Mouse (Mus musculus): ENCODE data around the gene Gfi1b. TPM values are rescaled to one million over a fixed set of nuclear protein-coding genes. Genes with fewer than 3 reads are reported as not detected.

The Gfi1b gene
- polyA plus RNA-seq, 1 experiment from 2014 or later = not detected

DNA sequence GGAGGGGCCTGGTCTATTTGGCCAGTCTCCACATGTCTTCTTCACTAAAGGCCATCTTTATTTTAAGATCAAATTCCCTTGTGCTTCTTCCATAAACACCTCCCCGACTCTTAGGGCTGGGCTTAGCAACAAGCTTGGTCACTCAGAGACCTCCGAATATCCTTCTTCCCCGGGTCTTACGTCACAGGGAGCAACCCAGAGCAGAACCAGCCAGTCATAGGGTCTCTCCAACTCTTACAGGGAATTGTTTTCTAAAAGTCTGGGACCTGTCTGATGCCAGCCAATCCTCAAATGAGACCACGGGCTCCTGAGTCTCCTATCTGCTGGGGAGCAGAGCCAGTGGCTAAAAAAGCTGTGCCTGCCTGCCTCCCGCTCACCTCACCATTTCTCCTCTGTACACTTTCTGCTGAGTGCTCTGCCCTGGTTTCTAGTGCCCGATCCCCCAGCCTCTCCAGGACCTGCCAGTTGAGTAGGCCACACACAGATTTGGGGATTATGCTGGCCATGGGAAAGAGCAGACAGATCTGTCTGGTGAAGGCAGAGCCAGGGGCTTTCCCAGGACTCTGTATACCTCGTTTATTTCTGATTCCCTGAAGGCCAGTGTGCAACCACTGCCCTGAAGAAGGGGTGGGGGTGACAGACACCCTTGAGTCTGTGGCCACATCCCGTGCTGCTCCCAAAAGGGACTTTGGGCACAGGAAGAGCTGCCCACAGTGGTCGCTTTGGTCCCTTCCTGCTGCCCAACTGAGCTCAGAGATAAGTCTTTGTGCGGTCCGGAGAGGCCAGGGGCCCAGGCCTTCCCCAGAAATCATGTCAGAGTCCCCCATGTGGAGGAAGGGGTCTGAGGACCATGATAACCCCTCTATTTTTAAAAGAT lies 22.9 kb downstream of the Gfi1b start:
- no peak overlapping the region for H3K4me3 ChIP-seq (ENCODE audit: low read depth, low read length)
- 70% methylated on average over 12 of the region's 12 CpGs for WGBS
- H3K4me1 ChIP-seq (ENCODE audit: control insufficient read depth, insufficient read depth, low read length) = no peaks in the 10 kb centered on the region
- no peak overlapping the region for H3K4me2 ChIP-seq (ENCODE audit: low read length)
- DNase-seq (ENCODE audit: low spot score) (no peak), ATAC-seq (no peak)
- no peak overlapping the region for H3K27ac ChIP-seq (ENCODE audit: low read depth, low read length)
- no peaks in the 10 kb centered on the region for H3K27me3 ChIP-seq (replicated peaks; ENCODE audit: control insufficient read depth, insufficient read depth, low read length)
- no peak overlapping the region for H3K9ac ChIP-seq (ENCODE audit: low read length)
- H3K36me3 ChIP-seq (ENCODE audit: control insufficient read depth, insufficient read depth, low read length) = no peaks in the 10 kb centered on the region
- H3K9me3 ChIP-seq (replicated peaks; ENCODE audit: control insufficient read depth, low read length) = 0 out of 2 replicates have a peak, but pooled peaks cover 2% of the 10 kb centered on the region

GRCm38 (mm10) chr2:28597733-28598547 lies 23.8 kb downstream of the Gfi1b start:
- WGBS = 81% methylated on average over 7 of the region's 7 CpGs
- DNase-seq (ENCODE audit: low spot score) = no peak

GRCm38 (mm10) chr2:28596998-28597397 lies 24.8 kb downstream of the Gfi1b start:
- Histone ChIP-seq H3K4me1 (ENCODE audit: control insufficient read depth, insufficient read depth, low read length) (no peaks in the 10 kb centered on the region), H3K9ac (ENCODE audit: low read length) (no peak overlapping the region), H3K4me3 (ENCODE audit: low read depth, low read length) (no peak overlapping the region), H3K36me3 (ENCODE audit: control insufficient read depth, insufficient read depth, low read length) (no peaks in the 10 kb centered on the region), H3K27me3 (replicated peaks; ENCODE audit: control insufficient read depth, insufficient read depth, low read length) (no peaks in the 10 kb centered on the region), H3K4me2 (ENCODE audit: low read length) (no peak overlapping the region), H3K27ac (ENCODE audit: low read depth, low read length) (no peak overlapping the region), H3K9me3 (replicated peaks; ENCODE audit: control insufficient read depth, low read length) (0 out of 2 replicates have a peak, but pooled peaks cover 2% of the 10 kb centered on the region)
- no peak for DNase-seq (ENCODE audit: low spot score)
- no peak for ATAC-seq
- WGBS = 90% methylated on average over 7 of the region's 7 CpGs

More at GRCm38 (mm10) chr2:28597733-28598547, 23.8 kb downstream of the Gfi1b start:
- Histone ChIP-seq H3K27ac (ENCODE audit: low read depth, low read length) (no peak overlapping the region), H3K36me3 (ENCODE audit: control insufficient read depth, insufficient read depth, low read length) (no peaks in the 10 kb centered on the region), H3K9me3 (replicated peaks; ENCODE audit: control insufficient read depth, low read length) (0 out of 2 replicates have a peak, but pooled peaks cover 2% of the 10 kb centered on the region), H3K9ac (ENCODE audit: low read length) (no peak overlapping the region), H3K4me1 (ENCODE audit: control insufficient read depth, insufficient read depth, low read length) (no peaks in the 10 kb centered on the region), H3K4me2 (ENCODE audit: low read length) (no peak overlapping the region), H3K4me3 (ENCODE audit: low read depth, low read length) (no peak overlapping the region), H3K27me3 (replicated peaks; ENCODE audit: control insufficient read depth, insufficient read depth, low read length) (no peaks in the 10 kb centered on the region)
- no peak for ATAC-seq

- 0 out of 2 replicates have a peak, but pooled peaks cover 2% of the 10 kb centered on the region for H3K9me3 ChIP-seq (replicated peaks; ENCODE audit: control insufficient read depth, low read length)
- ATAC-seq (no peak), DNase-seq (ENCODE audit: low spot score) (no peak)
- H3K27me3 ChIP-seq (replicated peaks; ENCODE audit: control insufficient read depth, insufficient read depth, low read length) = no peaks in the 10 kb centered on the region
- H3K36me3 ChIP-seq (ENCODE audit: control insufficient read depth, insufficient read depth, low read length) = no peaks in the 10 kb centered on the region
- WGBS = 77% methylated on average over 7 of the region's 7 CpGs
- H3K27ac ChIP-seq (ENCODE audit: low read depth, low read length) = no peak overlapping the region
- no peak overlapping the region for H3K4me2 ChIP-seq (ENCODE audit: low read length)
- no peak overlapping the region for H3K4me3 ChIP-seq (ENCODE audit: low read depth, low read length)
- no peak overlapping the region for H3K9ac ChIP-seq (ENCODE audit: low read length)
- no peaks in the 10 kb centered on the region for H3K4me1 ChIP-seq (ENCODE audit: control insufficient read depth, insufficient read depth, low read length)
Measured at GRCm38 (mm10) chr2:28596021-28596420, 25.8 kb downstream of the Gfi1b start.

DNA sequence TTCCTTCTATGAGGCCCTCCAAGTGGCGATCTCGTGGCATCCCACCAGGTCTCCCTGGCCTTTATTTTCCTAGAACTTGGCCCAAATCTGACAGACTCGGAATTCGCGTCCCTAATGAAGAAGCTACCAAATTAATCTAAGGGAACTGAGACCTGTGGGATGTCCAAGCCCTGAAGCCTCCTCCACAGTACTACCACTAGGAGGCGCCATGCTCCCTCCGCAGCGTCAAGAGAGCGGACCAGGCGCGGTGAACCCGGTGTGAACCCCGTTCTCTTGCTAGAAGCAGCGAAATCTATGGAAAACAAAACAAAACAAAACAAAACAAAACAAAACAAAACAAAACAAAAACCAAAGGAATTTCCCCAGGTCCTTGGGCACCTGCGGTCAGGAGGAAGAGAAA lies 29.0 kb downstream of the Gfi1b start:
- Histone ChIP-seq H3K9me3 (replicated peaks; ENCODE audit: control insufficient read depth, low read length) (0 out of 2 replicates have a peak, but pooled peaks cover 2% of the 10 kb centered on the region), H3K27me3 (replicated peaks; ENCODE audit: control insufficient read depth, insufficient read depth, low read length) (no peaks in the 10 kb centered on the region), H3K9ac (ENCODE audit: low read length) (no peak overlapping the region), H3K4me1 (ENCODE audit: control insufficient read depth, insufficient read depth, low read length) (no peaks in the 10 kb centered on the region), H3K27ac (ENCODE audit: low read depth, low read length) (no peak overlapping the region), H3K4me3 (ENCODE audit: low read depth, low read length) (no peak overlapping the region), H3K4me2 (ENCODE audit: low read length) (0 out of 2 replicates have a peak overlapping the region, but pooled peaks have one; percentile 4), H3K36me3 (ENCODE audit: control insufficient read depth, insufficient read depth, low read length) (no peaks in the 10 kb centered on the region)
- ATAC-seq (no peak), DNase-seq (ENCODE audit: low spot score) (peak; percentile 56)
- 10% methylated on average over 15 of the region's 15 CpGs for WGBS

DNA sequence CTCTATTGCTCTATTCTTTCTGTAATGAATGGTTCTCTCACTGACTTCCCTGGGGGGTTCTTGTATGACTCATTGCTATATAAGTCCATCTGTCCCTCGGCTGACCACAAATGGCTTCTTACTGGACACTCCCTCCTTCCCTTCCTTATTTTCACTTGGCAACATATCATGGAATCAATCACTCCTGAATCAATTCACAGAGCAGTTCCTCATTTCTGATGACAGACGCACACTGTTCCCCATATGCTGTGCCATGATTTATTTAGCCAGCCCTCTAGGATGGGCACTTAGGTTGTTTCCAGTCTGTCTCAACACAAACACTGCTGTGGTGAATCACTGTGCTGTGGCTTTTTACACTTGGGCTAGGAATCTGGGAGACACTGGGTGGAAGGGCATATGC lies 30.3 kb downstream of the Gfi1b start:
- DNase-seq (ENCODE audit: low spot score) = no peak
- H3K4me1 ChIP-seq (ENCODE audit: control insufficient read depth, insufficient read depth, low read length) = no peaks in the 10 kb centered on the region
- no peaks in the 10 kb centered on the region for H3K36me3 ChIP-seq (ENCODE audit: control insufficient read depth, insufficient read depth, low read length)
- H3K4me2 ChIP-seq (ENCODE audit: low read length) = no peak overlapping the region
- no peak for ATAC-seq
- H3K27me3 ChIP-seq (replicated peaks; ENCODE audit: control insufficient read depth, insufficient read depth, low read length) = no peaks in the 10 kb centered on the region
- H3K9ac ChIP-seq (ENCODE audit: low read length) = no peak overlapping the region
- 77% methylated on average over 2 of the region's 2 CpGs for WGBS
- no peaks in the 10 kb centered on the region for H3K9me3 ChIP-seq (replicated peaks; ENCODE audit: control insufficient read depth, low read length)
- no peak overlapping the region for H3K27ac ChIP-seq (ENCODE audit: low read depth, low read length)
- H3K4me3 ChIP-seq (ENCODE audit: low read depth, low read length) = no peak overlapping the region

GRCm38 (mm10) chr2:28588574-28588973 lies 33.2 kb downstream of the Gfi1b start:
- no peak overlapping the region for H3K4me2 ChIP-seq (ENCODE audit: low read length)
- WGBS = 31% methylated on average over 1 of the region's 1 CpGs

DNA sequence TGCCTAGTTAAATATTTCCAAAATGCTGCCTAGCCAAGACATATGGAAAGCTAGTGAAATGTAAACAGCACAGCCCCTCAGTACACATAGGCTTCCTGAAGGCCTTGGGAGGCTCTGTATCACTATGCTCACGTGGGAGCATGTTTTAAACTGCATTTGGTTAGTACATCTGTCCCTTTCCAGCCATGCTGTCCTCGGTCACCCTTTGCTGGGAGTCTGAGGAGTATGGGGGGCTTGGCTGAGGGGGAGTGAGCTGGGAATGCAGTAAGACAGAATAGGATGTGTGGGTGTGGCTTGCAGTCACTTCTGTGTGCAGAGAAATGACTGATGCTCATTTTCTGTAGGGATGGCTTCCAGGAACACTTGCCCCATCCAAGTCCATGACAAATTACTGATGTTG lies 36.1 kb downstream of the Gfi1b start:
- Histone ChIP-seq H3K4me3 (ENCODE audit: low read depth, low read length) (no peak overlapping the region), H3K36me3 (ENCODE audit: control insufficient read depth, insufficient read depth, low read length) (peaks cover 3% of the 10 kb centered on the region; the same call in 1 of the 2 replicates), H3K27me3 (replicated peaks; ENCODE audit: control insufficient read depth, insufficient read depth, low read length) (no peaks in the 10 kb centered on the region), H3K4me2 (ENCODE audit: low read length) (no peak overlapping the region), H3K9me3 (replicated peaks; ENCODE audit: control insufficient read depth, low read length) (no peaks in the 10 kb centered on the region), H3K4me1 (ENCODE audit: control insufficient read depth, insufficient read depth, low read length) (0 out of 2 replicates have a peak, but pooled peaks cover 9% of the 10 kb centered on the region), H3K9ac (ENCODE audit: low read length) (no peak overlapping the region), H3K27ac (ENCODE audit: low read depth, low read length) (no peak overlapping the region)
- no peak for DNase-seq (ENCODE audit: low spot score)
- ATAC-seq = no peak
- WGBS = 49% methylated on average over 2 of the region's 2 CpGs

More at GRCm38 (mm10) chr2:28588574-28588973, 33.2 kb downstream of the Gfi1b start:
- no peak overlapping the region for H3K4me3 ChIP-seq (ENCODE audit: low read depth, low read length)
- no peak overlapping the region for H3K9ac ChIP-seq (ENCODE audit: low read length)
- H3K9me3 ChIP-seq (replicated peaks; ENCODE audit: control insufficient read depth, low read length) = no peaks in the 10 kb centered on the region
- H3K27me3 ChIP-seq (replicated peaks; ENCODE audit: control insufficient read depth, insufficient read depth, low read length) = no peaks in the 10 kb centered on the region
- H3K4me1 ChIP-seq (ENCODE audit: control insufficient read depth, insufficient read depth, low read length) = 0 out of 2 replicates have a peak, but pooled peaks cover under 1% of the 10 kb centered on the region
- H3K36me3 ChIP-seq (ENCODE audit: control insufficient read depth, insufficient read depth, low read length) = no peaks in the 10 kb centered on the region
- H3K27ac ChIP-seq (ENCODE audit: low read depth, low read length) = no peak overlapping the region
- DNase-seq (ENCODE audit: low spot score) (no peak), ATAC-seq (no peak)

All from forebrain, embryonic 14.5 days (tissue).